Mouse (Mus musculus) heart, postnatal 25 days (tissue): ENCODE results near the gene Kcnj11. TPM values are rescaled to one million over a fixed set of nuclear protein-coding genes. Genes with fewer than 3 reads are reported as not detected.

ENCODE experiments used
- DNase-seq: peaks from one replicate; pipeline ENCODE4 v3.0.0; 2022; ENCODE audit warnings: low spot score
- intact Hi-C: fragments of 180-260 bp; cut with DNase I; formaldehyde crosslinking; loops from one replicate; pipeline ENCODE4 v1.15.1; 2025
- total RNA-seq, 2 experiments: library from RNA; stranded (reverse); gene quantifications; 2 replicates each; pipeline ENCODE4 v1.2.3; 2021

The Kcnj11 gene
- 10 to 100 TPM; 84.5 to 97.5 TPM for total RNA-seq

- DNase-seq = peak; percentile 27
- intact Hi-C loops = no loop called here
Observed at GRCm38 (mm10) chr7:46100563-46100962, at the start of gene Kcnj11. Gene Kcnj11, minus strand, starts transcription at chr7:46100764.

- intact Hi-C loops = no loop called here
- DNase-seq = no peak
Observed at GRCm38 (mm10) chr7:46147417-46147816, 46.9 kb upstream of the Kcnj11 start.

GRCm38 (mm10) chr7:46146675-46147308 is 46.2 kb upstream of the Kcnj11 start:
- no peak for DNase-seq
- intact Hi-C loops = no loop called here

GRCm38 (mm10) chr7:46144061-46144460 is 43.5 kb upstream of the Kcnj11 start:
- DNase-seq = no peak
- intact Hi-C loops = no loop called here

- intact Hi-C loops = loop anchor here (5.0 kb wide), 1 partner anchor 39 kb away; no protein-coding TSS in a partner anchor
Observed at GRCm38 (mm10) chr7:46138329-46138930, 37.9 kb upstream of the Kcnj11 start.

GRCm38 (mm10) chr7:46133858-46134257 is 33.3 kb upstream of the Kcnj11 start:
- DNase-seq = no peak
- intact Hi-C loops = no loop called here

More at GRCm38 (mm10) chr7:46138329-46138930, 37.9 kb upstream of the Kcnj11 start:
- DNase-seq = no peak

GRCm38 (mm10) chr7:46132229-46132628 is 31.7 kb upstream of the Kcnj11 start:
- intact Hi-C loops = no loop called here
- DNase-seq = no peak

GRCm38 (mm10) chr7:46131806-46132205 is 31.2 kb upstream of the Kcnj11 start:
- intact Hi-C loops = no loop called here
- DNase-seq = no peak

GRCm38 (mm10) chr7:46131266-46131665 is 30.7 kb upstream of the Kcnj11 start:
- intact Hi-C loops = no loop called here
- no peak for DNase-seq

- DNase-seq = no peak
- intact Hi-C loops = no loop called here
Observed at GRCm38 (mm10) chr7:46130723-46131122, 30.2 kb upstream of the Kcnj11 start.

GRCm38 (mm10) chr7:46129463-46130179 is 29.1 kb upstream of the Kcnj11 start:
- no peak for DNase-seq
- intact Hi-C loops = no loop called here

- no peak for DNase-seq
Observed at GRCm38 (mm10) chr7:46128196-46128595, 27.6 kb upstream of the Kcnj11 start.

GRCm38 (mm10) chr7:46125340-46125739 is 24.8 kb upstream of the Kcnj11 start:
- intact Hi-C loops = no loop called here
- no peak for DNase-seq

More at GRCm38 (mm10) chr7:46128196-46128595, 27.6 kb upstream of the Kcnj11 start:
- intact Hi-C loops = no loop called here

- DNase-seq = no peak
- intact Hi-C loops = no loop called here
Observed at GRCm38 (mm10) chr7:46124460-46124859, 23.9 kb upstream of the Kcnj11 start.

GRCm38 (mm10) chr7:46122964-46123363 is 22.4 kb upstream of the Kcnj11 start:
- intact Hi-C loops = no loop called here
- no peak for DNase-seq

GRCm38 (mm10) chr7:46117035-46117434 is 16.5 kb upstream of the Kcnj11 start:
- intact Hi-C loops = loop anchor here (5.0 kb wide), 1 partner anchor 45 kb away; no protein-coding TSS in a partner anchor

GRCm38 (mm10) chr7:46116118-46116581 is 15.6 kb upstream of the Kcnj11 start:
- DNase-seq = peak; percentile 33
- intact Hi-C loops = loop anchor here (5.0 kb wide), 1 partner anchor 46 kb away; no protein-coding TSS in a partner anchor

More at GRCm38 (mm10) chr7:46117035-46117434, 16.5 kb upstream of the Kcnj11 start:
- DNase-seq = no peak

GRCm38 (mm10) chr7:46113435-46113834 is 12.9 kb upstream of the Kcnj11 start:
- intact Hi-C loops = no loop called here
- no peak for DNase-seq

- DNase-seq = no peak
- intact Hi-C loops = no loop called here
Observed at GRCm38 (mm10) chr7:46111938-46112337, 11.4 kb upstream of the Kcnj11 start.

- DNase-seq = no peak
- intact Hi-C loops = no loop called here
Observed at GRCm38 (mm10) chr7:46111212-46111817, 10.8 kb upstream of the Kcnj11 start.
